Mouse (Mus musculus): ENCODE data around the gene Dab1. TPM values are rescaled to one million over a fixed set of nuclear protein-coding genes. Genes with fewer than 3 reads are reported as not detected.

Dab1 gene
- total and polyA plus RNA-seq, 3 experiments, result not detected

- no peak for DNase-seq (ENCODE audit: low read depth, low spot score)
- Histone ChIP-seq H3K27me3 (ENCODE audit: control insufficient read depth in 1 of 2, insufficient read depth in 2 of 2, low read length in 2 of 2) (no peaks in the 10 kb centered on the region), H3K27ac (ENCODE audit: control insufficient read depth, low read depth, low read length) (no peak overlapping the region)
Measured at GRCm38 (mm10) chr4:103994406-103994805, 375.2 kb downstream of the Dab1 start.

GRCm38 (mm10) chr4:104008406-104008805, 389.2 kb downstream of the Dab1 start:
- DNase-seq (ENCODE audit: low read depth, low spot score), result no peak
- no peaks in the 10 kb centered on the region for H3K79me2 ChIP-seq (ENCODE audit: control insufficient read depth, insufficient read depth, low read length, poor library complexity)
- no peak for TF ChIP-seq MAZ (IDR thresholded peaks at IDR 0.05; ENCODE audit: low read depth, low read length)
- no peak for TF ChIP-seq ZNF384 (IDR thresholded peaks at IDR 0.05; ENCODE audit: low read depth, low read length)
- TF ChIP-seq SMC3 (IDR thresholded peaks at IDR 0.05; ENCODE audit: low read depth, low read length), result no peak
- no peak for TF ChIP-seq MAFK (IDR thresholded peaks at IDR 0.05; ENCODE audit: borderline replicate concordance, low read depth, low read length)
- no peak for TF ChIP-seq KAT2A (conservative IDR thresholded peaks at IDR 0.05; ENCODE audit: low read depth, low read length)
- no peak for TF ChIP-seq ETS1 (IDR thresholded peaks at IDR 0.05; ENCODE audit: low read depth, low read length)
- no peak for TF ChIP-seq BHLHE40 (IDR thresholded peaks at IDR 0.05; ENCODE audit: borderline replicate concordance, low read depth, low read length)
- TF ChIP-seq MAX (IDR thresholded peaks at IDR 0.05; ENCODE audit: low read length), result no peak
- TF ChIP-seq RCOR1 (IDR thresholded peaks at IDR 0.05; ENCODE audit: low read depth, low read length), result no peak
- no peak for TF ChIP-seq TCF12 (IDR thresholded peaks at IDR 0.05; ENCODE audit: low read depth, low read length)
- TF ChIP-seq EP300 (IDR thresholded peaks at IDR 0.05; ENCODE audit: low read depth in 1 of 2, low read length in 2 of 2), result no peak
- no peak for TF ChIP-seq POLR2AphosphoS5 (IDR thresholded peaks at IDR 0.05; ENCODE audit: borderline replicate concordance, low read depth, low read length)
- TF ChIP-seq HCFC1 (IDR thresholded peaks at IDR 0.05; ENCODE audit: low read depth, low read length), result no peak
- no peak for TF ChIP-seq SIN3A (IDR thresholded peaks at IDR 0.05; ENCODE audit: low read length)
- no peak for TF ChIP-seq USF2 (IDR thresholded peaks at IDR 0.05; ENCODE audit: borderline replicate concordance in 1 of 2, insufficient read depth in 1 of 2, low read depth in 1 of 2, low read length in 2 of 2)
- no peak for TF ChIP-seq MYB (IDR thresholded peaks at IDR 0.05; ENCODE audit: low read depth, low read length)
- no peak for TF ChIP-seq CTCF (IDR thresholded peaks at IDR 0.05 in 2 of 3, conservative IDR thresholded peaks at IDR 0.05 in 1 of 3; ENCODE audit: control insufficient read depth in 1 of 3, insufficient read depth in 1 of 3, low read depth in 2 of 3, low read length in 3 of 3, poor library complexity in 1 of 3, severe bottlenecking in 1 of 3)
- TF ChIP-seq GATA1 (IDR thresholded peaks at IDR 0.05; ENCODE audit: low read depth, low read length), result no peak
- no peak for TF ChIP-seq ELF1 (IDR thresholded peaks at IDR 0.05; ENCODE audit: low read depth, low read length)
- TF ChIP-seq MEF2A (IDR thresholded peaks at IDR 0.05; ENCODE audit: extremely low read depth, insufficient replicate concordance, low read depth, low read length, poor library complexity, severe bottlenecking), result no peak
- H3K4me1 ChIP-seq (ENCODE audit: control insufficient read depth in 1 of 2, insufficient read depth in 2 of 2, low read length in 2 of 2), result no peaks in the 10 kb centered on the region
- no peak overlapping the region for H3K9ac ChIP-seq (ENCODE audit: control insufficient read depth, low read depth, low read length, poor library complexity, severe bottlenecking)
- H3K4me3 ChIP-seq (ENCODE audit: control insufficient read depth in 1 of 2, insufficient read depth in 1 of 2, low read depth in 2 of 2, low read length in 2 of 2), result no peak overlapping the region
- H3K27me3 ChIP-seq (ENCODE audit: control insufficient read depth in 1 of 2, insufficient read depth in 2 of 2, low read length in 2 of 2), result no peaks in the 10 kb centered on the region
- no peak overlapping the region for H3K27ac ChIP-seq (ENCODE audit: control insufficient read depth, low read depth, low read length)
- H3K36me3 ChIP-seq (ENCODE audit: control insufficient read depth in 1 of 2, insufficient read depth in 2 of 2, low read length in 2 of 2), result no peaks in the 10 kb centered on the region
- H3K9me3 ChIP-seq (replicated peaks; ENCODE audit: insufficient read depth, low read length), result no peaks in the 10 kb centered on the region

More at GRCm38 (mm10) chr4:103994406-103994805, 375.2 kb downstream of the Dab1 start:
- no peaks in the 10 kb centered on the region for H3K36me3 ChIP-seq (ENCODE audit: control insufficient read depth in 1 of 2, insufficient read depth in 2 of 2, low read length in 2 of 2)
- TF ChIP-seq CHD2 (IDR thresholded peaks at IDR 0.05; ENCODE audit: low read length) (no peak), SMC3 (IDR thresholded peaks at IDR 0.05; ENCODE audit: low read depth, low read length) (no peak), ZMIZ1 (IDR thresholded peaks at IDR 0.05; ENCODE audit: low read depth, low read length) (no peak), E2F4 (IDR thresholded peaks at IDR 0.05; ENCODE audit: borderline replicate concordance, low read depth, low read length) (no peak)
- H3K4me1 ChIP-seq (ENCODE audit: control insufficient read depth in 1 of 2, insufficient read depth in 2 of 2, low read length in 2 of 2), result no peaks in the 10 kb centered on the region
- no peaks in the 10 kb centered on the region for H3K79me2 ChIP-seq (ENCODE audit: control insufficient read depth, insufficient read depth, low read length, poor library complexity)
- H3K9ac ChIP-seq (ENCODE audit: control insufficient read depth, low read depth, low read length, poor library complexity, severe bottlenecking), result no peak overlapping the region
- no peaks in the 10 kb centered on the region for H3K9me3 ChIP-seq (replicated peaks; ENCODE audit: insufficient read depth, low read length)
- no peak overlapping the region for H3K4me3 ChIP-seq (ENCODE audit: control insufficient read depth in 1 of 2, insufficient read depth in 1 of 2, low read depth in 2 of 2, low read length in 2 of 2)

All from MEL (cell line).